In genomic region chr1:82289116-82289989, GRCm38 (mm10) we compare ENCODE assay signal across 8 mouse cellular contexts. TPM values are rescaled to one million over a fixed set of nuclear protein-coding genes. Genes with fewer than 3 reads are reported as not detected.
DNase-seq lines count a peak whose midpoint lies in the region; ATAC-seq and TF ChIP-seq lines count a peak whose summit lies in the region.

No protein-coding gene starts in this region.

- no peak for DNase-seq in left cerebral cortex, adult 2 months (ENCODE audit: extremely low spot score in 1 of 2, low spot score in 2 of 2)
- DNase-seq in left cerebral cortex, adult 11 months (ENCODE audit: low spot score) = no peak
- peak; percentile 50 for DNase-seq in brain, adult 2 months (ENCODE audit: low read depth, low spot score)
- DNase-seq in hindbrain, embryonic 11.5 days (ENCODE audit: low spot score) = no peak
- no peak for DNase-seq in liver, embryonic 14.5 days (ENCODE audit: low read depth in 3 of 3, low spot score in 3 of 3)
- peak; percentile 8 for DNase-seq in right cerebral cortex, postnatal 4 days
- DNase-seq in frontal cortex, adult 2 months (ENCODE audit: extremely low spot score in 1 of 2, low spot score in 1 of 2) = no peak

- peak overlapping the region; percentile 90 for H3K9ac ChIP-seq in forebrain, embryonic 13.5 days
- H3K9ac ChIP-seq in hindbrain, embryonic 11.5 days (ENCODE audit: low read depth, low read length) = peak overlapping the region; percentile 87
- no peak overlapping the region for H3K9ac ChIP-seq in liver, embryonic 14.5 days (replicated peaks)

- TF ChIP-seq CTCF in left cerebral cortex, adult 2 months (IDR thresholded peaks at IDR 0.05) = no peak
- no peak for TF ChIP-seq CTCF in liver, embryonic 14.5 days (IDR thresholded peaks at IDR 0.05; ENCODE audit: low read depth)

- 69% methylated on average over 35 of the region's 35 CpGs for WGBS in forebrain, embryonic 13.5 days
- 70% methylated on average over 35 of the region's 35 CpGs for WGBS in hindbrain, embryonic 11.5 days
- WGBS in liver, embryonic 14.5 days (ENCODE audit: insufficient replicate concordance) = 58% methylated on average over 35 of the region's 35 CpGs

- no peak for TF ChIP-seq EP300 in liver, embryonic 14.5 days (IDR thresholded peaks at IDR 0.05; ENCODE audit: low read depth)

- H3K36me3 ChIP-seq in forebrain, embryonic 13.5 days (ENCODE audit: poor library complexity, severe bottlenecking) = peaks cover 22% of the 10 kb centered on the region
- peaks cover 6% of the 10 kb centered on the region; the same call in 1 of the 2 replicates for H3K36me3 ChIP-seq in hindbrain, embryonic 11.5 days (ENCODE audit: control insufficient read depth, insufficient read depth, low read length)
- H3K36me3 ChIP-seq in liver, embryonic 14.5 days (replicated peaks; ENCODE audit: control insufficient read depth, insufficient read depth, low read depth) = no peaks in the 10 kb centered on the region

- intact Hi-C loops in left cerebral cortex, adult 2 months (cut with DNase I) = loop anchor here (5.0 kb wide), 1 partner anchor 172 kb away; no protein-coding TSS in a partner anchor

- peak overlapping the region; percentile 87 for H3K4me2 ChIP-seq in forebrain, embryonic 13.5 days
- peak overlapping the region; percentile 92 for H3K4me2 ChIP-seq in hindbrain, embryonic 11.5 days (replicated peaks; ENCODE audit: low read depth, low read length)
- peak overlapping the region; percentile 57 for H3K4me2 ChIP-seq in liver, embryonic 14.5 days (ENCODE audit: low read depth)

- H3K27me3 ChIP-seq in forebrain, embryonic 13.5 days = no peaks in the 10 kb centered on the region
- no peaks in the 10 kb centered on the region for H3K27me3 ChIP-seq in hindbrain, embryonic 11.5 days (ENCODE audit: control insufficient read depth, insufficient read depth, low read length)
- peaks cover 54% of the 10 kb centered on the region for H3K27me3 ChIP-seq in liver, embryonic 14.5 days (ENCODE audit: control insufficient read depth, insufficient read depth, low read length)

- peak overlapping the region; percentile 70 for H3K4me3 ChIP-seq in left cerebral cortex, adult 2 months
- peak overlapping the region; percentile 78 for H3K4me3 ChIP-seq in forebrain, embryonic 13.5 days
- peak overlapping the region; percentile 77 for H3K4me3 ChIP-seq in hindbrain, embryonic 11.5 days (ENCODE audit: low read depth, low read length)
- H3K4me3 ChIP-seq in liver, embryonic 14.5 days (ENCODE audit: insufficient read depth in 1 of 2, low read depth in 2 of 2, low read length in 2 of 2) = peak overlapping the region; percentile 48 to 52

- ATAC-seq in forebrain, embryonic 13.5 days = no peak
- no peak for ATAC-seq in hindbrain, embryonic 11.5 days (ENCODE audit: low FRiP score)
- no peak for ATAC-seq in liver, embryonic 14.5 days (ENCODE audit: insufficient read depth)

- peaks cover 74% of the 10 kb centered on the region for H3K4me1 ChIP-seq in forebrain, embryonic 13.5 days
- H3K4me1 ChIP-seq in hindbrain, embryonic 11.5 days (replicated peaks; ENCODE audit: control insufficient read depth, insufficient read depth, low read length) = 0 out of 2 replicates have a peak, but pooled peaks cover 5% of the 10 kb centered on the region
- H3K4me1 ChIP-seq in liver, embryonic 14.5 days (replicated peaks; ENCODE audit: control insufficient read depth in 2 of 2, insufficient read depth in 2 of 2, low read length in 1 of 2) = no peaks in the 10 kb centered on the region

- peak overlapping the region; percentile 97 for H3K27ac ChIP-seq in left cerebral cortex, adult 2 months
- H3K27ac ChIP-seq in forebrain, embryonic 13.5 days = peak overlapping the region; percentile 98
- peak overlapping the region; percentile 94 for H3K27ac ChIP-seq in hindbrain, embryonic 11.5 days (ENCODE audit: low read depth, low read length)
- H3K27ac ChIP-seq in liver, embryonic 14.5 days = no peak overlapping the region

- no peaks in the 10 kb centered on the region for H3K9me3 ChIP-seq in forebrain, embryonic 13.5 days (replicated peaks)
- H3K9me3 ChIP-seq in hindbrain, embryonic 11.5 days (ENCODE audit: control insufficient read depth, low read length) = no peaks in the 10 kb centered on the region
- H3K9me3 ChIP-seq in liver, embryonic 14.5 days (ENCODE audit: control insufficient read depth, low read length) = no peaks in the 10 kb centered on the region

RNA-seq across cellular contexts. Expression of gene Irs1, which starts 1.9 kb away (rescaled TPM):
- total RNA-seq in left cerebral cortex, adult 2 months (2021) = 10 to 100 TPM; 17.3 to 17.4 TPM
- polyA plus RNA-seq in forebrain, embryonic 13.5 days (2015; fragmentation: Nextera tagmentation; extraction: Ambion mirVana) = 9.0 and 10.7 TPM in 2 replicates
- 7.4 and 8.7 TPM in 2 replicates for polyA plus RNA-seq in hindbrain, embryonic 11.5 days (2014; fragmentation: Nextera tagmentation; extraction: Ambion mirVana)
- polyA plus RNA-seq in liver, embryonic 14.5 days (2012; rRNA removed) = 0.93 and 0.94 TPM in 2 replicates
- 0.61 and 0.66 TPM in 2 replicates for polyA plus RNA-seq in liver, embryonic 14.5 days (2014; fragmentation: Nextera tagmentation; extraction: Ambion mirVana)
- polyA plus RNA-seq in frontal cortex, adult 2 months (2012; rRNA removed) = 8.5 and 9.5 TPM in 2 replicates

RNA-seq across cellular contexts. Expression of gene Rhbdd1, which starts 26.9 kb away (rescaled TPM):
- total RNA-seq in left cerebral cortex, adult 2 months (2021) = 1 to 10 TPM; 7.6 to 8.4 TPM
- 5.7 and 6.3 TPM in 2 replicates for polyA plus RNA-seq in forebrain, embryonic 13.5 days (2015; fragmentation: Nextera tagmentation; extraction: Ambion mirVana)
- 7.1 and 7.3 TPM in 2 replicates for polyA plus RNA-seq in hindbrain, embryonic 11.5 days (2014; fragmentation: Nextera tagmentation; extraction: Ambion mirVana)
- polyA plus RNA-seq in liver, embryonic 14.5 days (2012; rRNA removed) = 4.7 and 5.8 TPM in 2 replicates
- polyA plus RNA-seq in liver, embryonic 14.5 days (2014; fragmentation: Nextera tagmentation; extraction: Ambion mirVana) = 4.9 and 5.4 TPM in 2 replicates
- polyA plus RNA-seq in frontal cortex, adult 2 months (2012; rRNA removed) = 6.1 and 7.0 TPM in 2 replicates

RNA-seq across cellular contexts. Expression of gene Gm9747, which starts 56.4 kb away (rescaled TPM):
- total RNA-seq in left cerebral cortex, adult 2 months (2021) = not detected
- 25.9 and 31.3 TPM in 2 replicates for polyA plus RNA-seq in forebrain, embryonic 13.5 days (2015; fragmentation: Nextera tagmentation; extraction: Ambion mirVana)
- 31.1 and 32.8 TPM in 2 replicates for polyA plus RNA-seq in hindbrain, embryonic 11.5 days (2014; fragmentation: Nextera tagmentation; extraction: Ambion mirVana)
- polyA plus RNA-seq in liver, embryonic 14.5 days (2012; rRNA removed) = 0.02 TPM in 1 of 2 replicates, not detected in the other
- polyA plus RNA-seq in liver, embryonic 14.5 days (2014; fragmentation: Nextera tagmentation; extraction: Ambion mirVana) = 2.3 and 2.5 TPM in 2 replicates
- 0.04 and 0.10 TPM in 2 replicates for polyA plus RNA-seq in frontal cortex, adult 2 months (2012; rRNA removed)

Comparison
In these comparisons a context has a peak if more than half of its experiments do, and no peak if none do; other contexts are left out.
1. DNase-seq: peak in brain, adult 2 months (single experiment) and right cerebral cortex, postnatal 4 days (single experiment); none in left cerebral cortex, adult 2 months (0 of 2), left cerebral cortex, adult 11 months (single experiment), hindbrain, embryonic 11.5 days (single experiment), liver, embryonic 14.5 days (0 of 3) and frontal cortex, adult 2 months (0 of 2).
2. Peak in every context shown above with its lines, with median percentiles within 50 percentile points of each other: H3K4me3 ChIP-seq and H3K4me2 ChIP-seq.